Mouse (Mus musculus) thymus, adult 2 months (tissue): Measurements from ENCODE around the gene Aldh1l1.

Experiments used
- CTCF ChIP-seq: fragments of 200-500 bp; IDR thresholded peaks from 2 replicates; pipeline ENCODE4 v1.5.1; 2012; ENCODE audit warnings: mild to moderate bottlenecking, control low read depth, low read length, moderate library complexity, borderline replicate concordance; ENCODE audit not compliant: control insufficient read depth, poor library complexity, insufficient read depth; ENCODE audit errors: extremely low read depth
- POLR2A ChIP-seq: fragments of 200-500 bp; IDR thresholded peaks from 2 replicates; pipeline ENCODE4 v1.6.1; 2012; ENCODE audit warnings: mild to moderate bottlenecking, low read length, control low read depth, moderate library complexity; ENCODE audit not compliant: control insufficient read depth, poor library complexity, insufficient read depth; ENCODE audit errors: extremely low read depth

GRCm38 (mm10) chr6:90615991-90616390, 129.8 kb downstream of the Aldh1l1 start:
- TF ChIP-seq POLR2A (no peak), CTCF (no peak)
